Mouse (Mus musculus) right cerebral cortex, postnatal 25 days (tissue): ENCODE results near the gene Apba1.

Source experiments
- DNase-seq: peaks from one replicate; pipeline ENCODE4 v3.0.0; 2022

The Apba1 gene

GRCm38 (mm10) chr19:23879862-23880261 is 121.2 kb downstream of the Apba1 start:
- DNase-seq, result no peak

DNA sequence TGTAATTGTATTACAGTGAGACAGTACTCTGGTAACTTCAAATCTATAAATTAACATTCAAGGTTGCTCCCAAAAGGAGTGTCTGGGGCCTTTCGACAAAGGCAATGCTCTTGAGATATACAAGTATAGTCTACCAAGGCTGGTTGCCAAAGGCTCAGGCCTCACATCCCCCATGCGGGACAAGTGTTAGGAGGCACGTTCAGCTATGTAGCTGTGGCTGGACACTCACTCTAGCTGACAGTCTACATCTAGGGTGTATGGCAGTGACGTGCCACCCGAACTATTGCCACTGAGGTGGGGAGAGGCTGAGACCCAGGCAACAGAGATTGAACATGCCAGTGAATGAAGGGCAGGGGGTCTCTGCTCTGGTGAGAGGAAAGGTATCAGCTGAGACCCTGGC is 127.5 kb downstream of the Apba1 start:
- no peak for DNase-seq

GRCm38 (mm10) chr19:23891421-23891820 is 132.7 kb downstream of the Apba1 start:
- DNase-seq, result no peak

- no peak for DNase-seq
Measured at GRCm38 (mm10) chr19:23892633-23893032, 133.9 kb downstream of the Apba1 start.

DNA sequence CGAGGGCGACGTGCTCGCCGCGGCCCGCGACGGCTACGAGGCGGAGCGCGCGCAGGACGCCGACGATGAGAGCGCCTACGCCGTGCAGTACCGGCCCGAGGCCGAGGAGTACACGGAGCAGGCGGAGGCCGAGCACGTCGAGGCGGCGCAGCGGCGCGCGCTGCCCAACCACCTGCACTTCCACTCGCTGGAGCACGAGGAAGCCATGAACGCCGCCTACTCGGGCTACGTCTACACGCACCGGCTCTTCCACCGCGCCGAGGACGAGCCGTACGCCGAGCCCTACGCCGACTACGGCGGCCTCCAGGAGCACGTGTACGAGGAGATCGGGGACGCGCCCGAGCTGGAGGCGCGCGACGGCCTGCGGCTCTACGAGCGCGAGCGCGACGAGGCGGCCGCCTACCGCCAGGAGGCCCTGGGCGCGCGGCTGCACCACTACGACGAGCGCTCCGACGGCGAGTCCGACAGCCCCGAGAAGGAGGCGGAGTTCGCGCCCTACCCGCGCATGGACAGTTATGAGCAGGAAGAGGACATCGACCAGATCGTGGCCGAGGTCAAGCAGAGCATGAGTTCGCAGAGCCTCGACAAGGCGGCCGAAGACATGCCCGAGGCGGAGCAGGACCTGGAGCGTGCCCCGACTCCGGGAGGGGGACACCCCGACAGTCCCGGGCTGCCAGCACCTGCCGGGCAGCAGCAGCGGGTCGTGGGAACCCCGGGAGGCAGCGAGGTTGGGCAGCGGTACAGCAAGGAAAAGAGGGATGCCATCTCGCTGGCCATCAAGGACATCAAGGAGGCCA is 134.6 kb downstream of the Apba1 start:
- peak; percentile 64 for DNase-seq

GRCm38 (mm10) chr19:23893946-23894345 is 135.3 kb downstream of the Apba1 start:
- DNase-seq, result no peak

GRCm38 (mm10) chr19:23894822-23895221 is 136.1 kb downstream of the Apba1 start:
- DNase-seq, result no peak

DNA sequence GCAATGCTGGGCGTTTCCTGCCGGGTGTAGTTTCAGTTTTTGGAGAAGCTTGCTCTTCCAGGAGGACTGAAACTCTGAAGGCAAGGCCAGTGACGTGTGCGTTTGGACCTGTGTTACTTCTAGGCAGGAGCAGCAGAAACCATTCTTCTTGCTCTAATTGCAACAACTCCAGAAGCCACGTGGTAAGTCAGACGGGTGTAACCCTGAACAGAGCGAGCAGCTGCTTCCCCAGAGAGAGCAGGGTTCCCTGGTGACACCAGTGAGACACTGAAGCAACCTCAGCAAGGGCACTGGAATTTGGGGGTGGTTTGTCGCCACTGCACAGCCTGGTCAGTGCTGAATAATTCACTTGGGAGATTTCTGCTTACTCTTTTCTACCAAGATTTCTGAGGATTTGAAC is 138.2 kb downstream of the Apba1 start:
- no peak for DNase-seq

GRCm38 (mm10) chr19:23898501-23898900 is 139.8 kb downstream of the Apba1 start:
- no peak for DNase-seq

GRCm38 (mm10) chr19:23901177-23901576 is 142.5 kb downstream of the Apba1 start:
- DNase-seq, result no peak

DNA sequence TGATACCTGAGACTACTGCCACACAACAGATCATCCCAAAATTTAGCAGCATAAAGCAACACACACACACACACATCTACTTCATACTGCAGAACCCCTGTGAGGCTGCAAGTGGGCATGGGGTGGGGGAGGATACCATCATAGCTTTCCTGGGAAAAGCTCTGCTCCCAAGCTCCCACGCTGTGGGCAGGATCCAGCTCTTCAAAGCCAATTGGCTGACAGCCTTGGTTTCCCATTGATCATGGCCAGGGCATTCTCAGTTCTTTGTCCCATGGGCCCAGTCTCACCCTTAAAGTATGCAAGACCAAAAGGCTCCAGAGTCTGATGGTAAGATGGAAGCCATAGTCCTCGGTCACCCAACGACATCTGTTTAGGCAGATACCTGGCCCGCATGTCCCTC is 143.1 kb downstream of the Apba1 start:
- no peak for DNase-seq

DNA sequence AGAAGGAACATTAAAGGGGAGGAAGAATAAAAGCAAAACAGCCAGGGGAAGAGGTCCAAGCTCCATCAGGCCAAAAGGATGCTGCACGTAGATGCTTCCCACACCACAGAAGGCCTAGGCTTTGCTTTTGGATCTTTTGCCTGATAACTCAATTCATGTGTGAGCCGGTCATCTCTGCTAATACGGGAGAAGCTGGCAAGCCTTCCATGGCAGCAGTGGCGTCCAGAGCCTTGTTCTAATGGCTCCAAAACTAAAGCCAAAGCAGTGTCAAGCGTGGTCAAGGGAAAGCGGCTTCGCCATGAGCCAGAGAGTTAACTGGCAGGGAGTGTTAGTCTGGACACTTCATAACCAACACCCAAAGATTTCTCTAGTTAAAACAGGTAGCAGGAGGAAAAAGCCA is 144.4 kb downstream of the Apba1 start:
- no peak for DNase-seq

DNA sequence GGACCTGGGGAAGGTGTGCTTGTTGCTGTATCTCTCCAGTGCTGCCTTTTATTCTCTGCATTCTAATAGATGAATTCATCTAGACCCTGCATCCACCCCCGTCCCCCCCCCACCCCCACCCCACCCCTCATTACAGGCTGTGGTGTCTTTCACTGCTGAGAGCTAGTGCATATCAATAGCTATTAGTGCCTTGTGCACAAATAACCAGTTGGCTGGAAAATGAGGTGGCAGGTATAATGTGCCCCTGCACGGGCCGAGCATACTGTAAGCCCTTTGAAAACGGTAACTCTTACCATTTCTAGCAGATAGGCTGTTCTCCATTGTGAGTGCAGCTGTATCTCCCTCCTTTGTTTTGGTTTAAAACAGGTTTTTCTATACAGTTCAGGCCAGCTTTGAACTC is 146.2 kb downstream of the Apba1 start:
- no peak for DNase-seq

- no peak for DNase-seq
Measured at GRCm38 (mm10) chr19:23905772-23906171, 147.1 kb downstream of the Apba1 start.

- DNase-seq, result no peak
Measured at GRCm38 (mm10) chr19:23910345-23910744, 151.7 kb downstream of the Apba1 start.

- DNase-seq, result no peak
Measured at GRCm38 (mm10) chr19:23919384-23920219, 160.9 kb downstream of the Apba1 start.

DNA sequence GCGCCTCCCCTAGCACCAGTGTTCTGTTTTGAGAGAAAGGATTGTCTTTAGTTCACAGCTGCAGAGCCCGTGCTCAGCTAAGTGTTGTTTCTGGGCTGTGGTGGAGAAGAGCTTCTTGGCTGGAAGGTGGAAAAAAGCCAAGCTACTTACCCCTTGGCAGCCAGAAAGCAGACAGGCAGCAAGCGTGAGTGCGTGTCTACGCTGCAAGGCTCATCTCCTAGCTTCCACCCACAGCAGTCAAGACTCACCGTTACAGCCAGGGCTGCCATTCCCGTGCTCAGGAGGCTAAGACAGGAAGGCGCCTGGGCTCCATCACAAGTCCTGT is 161.5 kb downstream of the Apba1 start:
- DNase-seq, result no peak

DNA sequence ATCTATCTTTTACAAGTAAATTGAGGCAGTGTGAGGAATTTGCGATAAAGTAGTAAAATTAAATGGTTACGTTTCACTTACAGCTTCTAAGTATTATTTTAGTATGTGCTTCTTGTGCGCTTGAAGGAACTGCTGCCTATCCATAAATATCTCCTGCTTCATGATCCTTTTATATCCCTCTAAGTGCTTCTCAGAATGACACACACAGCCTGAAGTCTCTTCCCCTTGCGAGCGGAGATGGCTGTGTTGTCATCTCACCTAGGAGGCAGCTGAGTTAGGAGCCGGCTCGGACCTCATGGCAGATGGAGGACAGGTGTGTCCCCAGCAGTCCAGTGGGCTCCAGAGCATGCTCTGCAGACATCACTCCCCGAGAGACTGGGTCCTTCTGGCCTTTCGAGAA is 163.9 kb downstream of the Apba1 start:
- DNase-seq, result no peak

DNA sequence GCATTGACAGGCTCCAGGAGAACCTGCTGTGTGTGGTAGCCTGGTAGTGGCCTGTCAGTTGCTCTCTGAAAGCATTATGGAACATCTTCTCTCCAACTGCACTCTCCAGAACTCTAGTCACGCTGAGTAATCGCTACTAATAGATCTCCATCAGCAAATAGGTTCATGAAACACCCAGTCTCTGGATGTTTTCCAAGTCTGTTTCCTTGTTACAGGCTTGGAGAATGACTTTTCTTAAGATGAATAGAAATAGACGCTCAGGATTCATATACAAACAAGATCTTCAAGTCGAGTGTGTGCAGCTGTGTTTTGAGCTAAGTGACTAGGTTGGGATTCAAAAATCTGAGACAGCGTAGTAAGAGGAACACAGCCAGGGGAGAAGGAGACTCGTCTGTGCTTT is 165.4 kb downstream of the Apba1 start:
- no peak for DNase-seq

GRCm38 (mm10) chr19:23924791-23925190 is 166.1 kb downstream of the Apba1 start:
- DNase-seq, result no peak

DNA sequence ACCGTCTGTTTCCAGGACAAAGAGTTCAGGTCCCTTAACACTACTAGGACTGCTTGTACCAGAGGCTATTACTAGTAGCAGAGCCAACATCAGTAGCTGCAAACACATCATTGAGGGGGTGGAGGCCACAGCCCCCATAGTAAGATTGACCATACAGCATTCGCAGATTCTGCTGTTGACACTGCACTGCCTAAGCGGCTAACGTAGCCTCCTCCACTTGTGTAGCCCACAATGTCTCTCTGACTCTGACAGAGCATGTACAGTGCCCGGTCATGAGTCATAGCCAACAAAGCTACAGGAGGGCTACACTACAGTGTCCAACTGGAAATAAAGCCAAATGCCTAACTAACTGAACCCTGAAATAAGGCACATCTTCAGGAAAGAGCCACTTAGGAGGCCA is 166.9 kb downstream of the Apba1 start:
- no peak for DNase-seq

DNA sequence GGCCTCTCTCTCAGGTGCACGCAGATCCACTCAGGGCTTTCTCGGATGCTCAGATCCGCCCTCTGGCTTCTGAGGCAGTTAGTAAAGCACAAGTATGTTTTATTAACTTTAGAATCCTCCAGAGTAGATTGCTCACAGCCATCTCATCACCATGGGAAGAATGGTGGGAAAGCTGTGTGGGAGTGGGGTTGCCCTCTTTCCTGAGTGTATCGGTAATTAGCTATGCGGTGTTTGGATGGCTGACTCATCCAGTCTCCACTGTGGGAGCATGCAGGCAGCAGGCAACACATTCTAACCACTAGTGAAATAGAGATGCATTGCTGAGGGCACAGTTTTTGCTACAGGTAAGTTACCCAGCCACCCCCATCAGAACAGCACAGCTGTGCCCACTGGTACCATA is 172.1 kb downstream of the Apba1 start:
- DNase-seq, result peak; percentile 48

DNA sequence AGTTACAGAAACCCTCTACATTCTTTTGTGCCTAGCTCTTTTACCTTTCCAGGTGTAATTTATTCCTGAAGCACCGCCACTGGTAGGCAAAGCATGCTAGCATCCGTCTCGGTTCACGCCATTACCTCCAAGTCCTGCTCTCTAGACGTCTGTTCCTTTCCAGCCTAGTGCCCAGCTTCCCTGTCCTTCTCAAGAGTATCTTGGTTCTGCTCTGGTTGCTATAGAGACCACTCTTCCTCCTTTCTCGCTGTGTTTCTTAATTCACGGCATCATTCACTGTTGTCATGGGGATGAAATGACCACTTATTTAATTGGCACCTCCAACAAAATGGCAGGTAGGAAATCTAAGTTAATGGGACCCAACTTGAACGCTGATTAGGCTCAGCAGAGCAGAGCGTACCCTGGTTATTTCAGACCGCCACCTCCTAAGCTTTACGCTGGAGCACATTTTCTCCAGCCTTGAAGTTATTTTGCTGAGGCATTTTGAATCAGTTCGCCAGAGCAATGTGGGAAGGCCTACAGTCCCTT is 182.8 kb downstream of the Apba1 start:
- DNase-seq, result no peak

- DNase-seq, result no peak
Measured at GRCm38 (mm10) chr19:23942886-23943285, 184.2 kb downstream of the Apba1 start.
